Mouse (Mus musculus): ENCODE results near the gene Tdrd7. TPM values are rescaled to one million over a fixed set of nuclear protein-coding genes. Genes with fewer than 3 reads are reported as not detected.

The Tdrd7 gene
- polyA plus RNA-seq, 1 experiment from 2014 or later, result 19.0 TPM

- Histone ChIP-seq H3K4me2 (replicated peaks; ENCODE audit: low read depth, low read length) (no peak overlapping the region), H3K27ac (ENCODE audit: low read depth, low read length) (no peak overlapping the region), H3K9me3 (ENCODE audit: control insufficient read depth, low read length) (no peaks in the 10 kb centered on the region), H3K9ac (ENCODE audit: low read depth, low read length) (no peak overlapping the region), H3K4me3 (ENCODE audit: low read length) (no peak overlapping the region), H3K27me3 (ENCODE audit: control insufficient read depth, insufficient read depth, low read length) (no peaks in the 10 kb centered on the region), H3K4me1 (ENCODE audit: control insufficient read depth, insufficient read depth, low read length) (no peaks in the 10 kb centered on the region), H3K36me3 (ENCODE audit: control insufficient read depth, insufficient read depth, low read length) (no peaks in the 10 kb centered on the region)
- peak; percentile 84 for ATAC-seq (ENCODE audit: low FRiP score, low TSS enrichment)
- WGBS, result 45% methylated on average over 9 of the region's 9 CpGs
Measured at GRCm38 (mm10) chr4:46029552-46029951, 64.4 kb downstream of the Tdrd7 start.

GRCm38 (mm10) chr4:46032448-46032847 is 67.3 kb downstream of the Tdrd7 start:
- ATAC-seq (ENCODE audit: low FRiP score, low TSS enrichment), result no peak
- 58% methylated on average over 9 of the region's 9 CpGs for WGBS
- H3K27me3 ChIP-seq (ENCODE audit: control insufficient read depth, insufficient read depth, low read length), result peaks cover 3% of the 10 kb centered on the region; the same call in 1 of the 2 replicates

GRCm38 (mm10) chr4:46033197-46033596 is 68.1 kb downstream of the Tdrd7 start:
- 81% methylated on average over 2 of the region's 2 CpGs for WGBS
- no peak for ATAC-seq (ENCODE audit: low FRiP score, low TSS enrichment)
- no peaks in the 10 kb centered on the region for H3K4me1 ChIP-seq (ENCODE audit: control insufficient read depth, insufficient read depth, low read length)
- H3K9me3 ChIP-seq (ENCODE audit: control insufficient read depth, low read length), result no peaks in the 10 kb centered on the region
- H3K27me3 ChIP-seq (ENCODE audit: control insufficient read depth, insufficient read depth, low read length), result peaks cover 10% of the 10 kb centered on the region
- H3K4me3 ChIP-seq (ENCODE audit: low read length), result no peak overlapping the region
- H3K27ac ChIP-seq (ENCODE audit: low read depth, low read length), result no peak overlapping the region
- no peak overlapping the region for H3K4me2 ChIP-seq (replicated peaks; ENCODE audit: low read depth, low read length)
- H3K36me3 ChIP-seq (ENCODE audit: control insufficient read depth, insufficient read depth, low read length), result no peaks in the 10 kb centered on the region
- no peak overlapping the region for H3K9ac ChIP-seq (ENCODE audit: low read depth, low read length)

More at GRCm38 (mm10) chr4:46032448-46032847, 67.3 kb downstream of the Tdrd7 start:
- Histone ChIP-seq H3K9me3 (ENCODE audit: control insufficient read depth, low read length) (no peaks in the 10 kb centered on the region), H3K4me1 (ENCODE audit: control insufficient read depth, insufficient read depth, low read length) (no peaks in the 10 kb centered on the region), H3K9ac (ENCODE audit: low read depth, low read length) (no peak overlapping the region), H3K27ac (ENCODE audit: low read depth, low read length) (no peak overlapping the region), H3K36me3 (ENCODE audit: control insufficient read depth, insufficient read depth, low read length) (no peaks in the 10 kb centered on the region), H3K4me3 (ENCODE audit: low read length) (no peak overlapping the region), H3K4me2 (replicated peaks; ENCODE audit: low read depth, low read length) (no peak overlapping the region)

- Histone ChIP-seq H3K4me3 (ENCODE audit: low read length) (peak overlapping the region; percentile 67), H3K9me3 (ENCODE audit: control insufficient read depth, low read length) (no peaks in the 10 kb centered on the region), H3K9ac (ENCODE audit: low read depth, low read length) (peak overlapping the region; percentile 52; the same call in 1 of the 2 replicates), H3K4me1 (ENCODE audit: control insufficient read depth, insufficient read depth, low read length) (peaks cover 14% of the 10 kb centered on the region; the same call in 1 of the 2 replicates), H3K36me3 (ENCODE audit: control insufficient read depth, insufficient read depth, low read length) (no peaks in the 10 kb centered on the region), H3K27ac (ENCODE audit: low read depth, low read length) (no peak overlapping the region), H3K4me2 (replicated peaks; ENCODE audit: low read depth, low read length) (peak overlapping the region; percentile 98), H3K27me3 (ENCODE audit: control insufficient read depth, insufficient read depth, low read length) (peaks cover 35% of the 10 kb centered on the region)
- 14% methylated on average over 12 of the region's 12 CpGs for WGBS
- no peak for ATAC-seq (ENCODE audit: low FRiP score, low TSS enrichment)
Measured at GRCm38 (mm10) chr4:46038591-46038891, 73.4 kb downstream of the Tdrd7 start.

- Histone ChIP-seq H3K27ac (ENCODE audit: low read depth, low read length) (no peak within 1 kb of the TSS), H3K9me3 (ENCODE audit: control insufficient read depth, low read length) (no peaks in the 10 kb centered on the region), H3K4me2 (replicated peaks; ENCODE audit: low read depth, low read length) (peak within 1 kb of the TSS; percentile 98), H3K36me3 (ENCODE audit: control insufficient read depth, insufficient read depth, low read length) (no peaks in the 10 kb centered on the region), H3K9ac (ENCODE audit: low read depth, low read length) (peak within 1 kb of the TSS; percentile 52), H3K4me1 (ENCODE audit: control insufficient read depth, insufficient read depth, low read length) (peaks cover 14% of the 10 kb centered on the region; the same call in 1 of the 2 replicates), H3K27me3 (ENCODE audit: control insufficient read depth, insufficient read depth, low read length) (peaks cover 35% of the 10 kb centered on the region), H3K4me3 (ENCODE audit: low read length) (peak within 1 kb of the TSS; percentile 67)
- peak; percentile 56; the same call in 1 of the 2 replicates for ATAC-seq (ENCODE audit: low FRiP score, low TSS enrichment)
- under 1% methylated on average over 50 of the region's 72 CpGs for WGBS
Measured at GRCm38 (mm10) chr4:46038892-46039751, 74.0 kb downstream of the Tdrd7 start, which contains the start of gene Tmod1. TSS of gene Tmod1 (plus strand) at chr4:46038935.

- no peak for ATAC-seq (ENCODE audit: low FRiP score, low TSS enrichment)
- Histone ChIP-seq H3K27ac (ENCODE audit: low read depth, low read length) (no peak overlapping the region), H3K9me3 (ENCODE audit: control insufficient read depth, low read length) (no peaks in the 10 kb centered on the region), H3K4me2 (replicated peaks; ENCODE audit: low read depth, low read length) (peak overlapping the region; percentile 98), H3K27me3 (ENCODE audit: control insufficient read depth, insufficient read depth, low read length) (peaks cover 35% of the 10 kb centered on the region), H3K4me1 (ENCODE audit: control insufficient read depth, insufficient read depth, low read length) (peaks cover 14% of the 10 kb centered on the region; the same call in 1 of the 2 replicates), H3K4me3 (ENCODE audit: low read length) (peak overlapping the region; percentile 67), H3K9ac (ENCODE audit: low read depth, low read length) (no peak overlapping the region), H3K36me3 (ENCODE audit: control insufficient read depth, insufficient read depth, low read length) (no peaks in the 10 kb centered on the region)
- 14% methylated on average over 6 of the region's 6 CpGs for WGBS
Measured at GRCm38 (mm10) chr4:46039899-46040298, 74.8 kb downstream of the Tdrd7 start.

GRCm38 (mm10) chr4:46040594-46041192 is 75.6 kb downstream of the Tdrd7 start:
- H3K27ac ChIP-seq (ENCODE audit: low read depth, low read length), result no peak overlapping the region
- H3K4me1 ChIP-seq (ENCODE audit: control insufficient read depth, insufficient read depth, low read length), result peaks cover 14% of the 10 kb centered on the region; the same call in 1 of the 2 replicates
- no peak overlapping the region for H3K4me3 ChIP-seq (ENCODE audit: low read length)
- no peaks in the 10 kb centered on the region for H3K36me3 ChIP-seq (ENCODE audit: control insufficient read depth, insufficient read depth, low read length)
- H3K4me2 ChIP-seq (replicated peaks; ENCODE audit: low read depth, low read length), result no peak overlapping the region; the same call in 1 of the 2 replicates
- peaks cover 35% of the 10 kb centered on the region for H3K27me3 ChIP-seq (ENCODE audit: control insufficient read depth, insufficient read depth, low read length)
- no peak overlapping the region for H3K9ac ChIP-seq (ENCODE audit: low read depth, low read length)
- no peaks in the 10 kb centered on the region for H3K9me3 ChIP-seq (ENCODE audit: control insufficient read depth, low read length)
- 0 out of 2 replicates have a peak, but pooled peaks have one; percentile 14 for ATAC-seq (ENCODE audit: low FRiP score, low TSS enrichment)
- 22% methylated on average over 9 of the region's 9 CpGs for WGBS

- Histone ChIP-seq H3K27me3 (ENCODE audit: control insufficient read depth, insufficient read depth, low read length) (peaks cover 35% of the 10 kb centered on the region), H3K4me1 (ENCODE audit: control insufficient read depth, insufficient read depth, low read length) (peaks cover 14% of the 10 kb centered on the region; the same call in 1 of the 2 replicates), H3K4me3 (ENCODE audit: low read length) (no peak overlapping the region), H3K27ac (ENCODE audit: low read depth, low read length) (no peak overlapping the region), H3K9me3 (ENCODE audit: control insufficient read depth, low read length) (no peaks in the 10 kb centered on the region), H3K9ac (ENCODE audit: low read depth, low read length) (no peak overlapping the region), H3K4me2 (replicated peaks; ENCODE audit: low read depth, low read length) (no peak overlapping the region), H3K36me3 (ENCODE audit: control insufficient read depth, insufficient read depth, low read length) (no peaks in the 10 kb centered on the region)
- ATAC-seq (ENCODE audit: low FRiP score, low TSS enrichment), result no peak
- 41% methylated on average over 7 of the region's 7 CpGs for WGBS
Measured at GRCm38 (mm10) chr4:46041761-46042504, 76.8 kb downstream of the Tdrd7 start.

Measured in kidney, embryonic 14.5 days (tissue).